Mouse (Mus musculus): ENCODE data around the gene Zc3h6. TPM values are rescaled to one million over a fixed set of nuclear protein-coding genes. Genes with fewer than 3 reads are reported as not detected.
"Not testable (repeated sequence)": the region's sequence is repeated elsewhere in the genome, so short reads cannot be mapped to it uniquely, and the experiment has no call there.

Zc3h6 gene
- total RNA-seq, 2 experiments from 2014 or later = 4.6 to 6.8 TPM

DNA sequence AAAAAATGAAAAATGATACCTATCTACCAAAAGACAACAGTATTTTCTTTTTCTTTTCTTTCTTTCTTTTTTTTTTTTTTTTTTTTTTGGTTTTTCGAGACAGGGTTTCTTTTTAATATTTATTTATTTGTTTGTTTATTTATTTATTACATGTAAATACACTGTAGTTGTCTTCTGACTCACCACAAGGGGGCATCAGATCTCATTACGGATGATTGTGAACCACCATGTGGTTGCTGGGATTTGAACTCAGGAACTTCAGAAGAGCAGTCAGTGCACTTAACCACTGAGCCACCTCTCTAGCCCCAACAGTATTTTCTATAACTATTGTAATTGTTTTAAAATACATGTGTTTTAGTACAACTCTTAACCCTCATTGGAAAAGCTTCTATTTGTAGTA is 41.7 kb downstream of the Zc3h6 start:
- intact Hi-C loops (cut with DNase I; ENCODE audit: low total_unique reads); DNase-seq: not testable (repeated sequence)

GRCm38 (mm10) chr2:129020106-129020505 is 52.9 kb downstream of the Zc3h6 start:
- intact Hi-C loops (cut with DNase I; ENCODE audit: low total_unique reads) = no loop called here
- no peak for DNase-seq

DNA sequence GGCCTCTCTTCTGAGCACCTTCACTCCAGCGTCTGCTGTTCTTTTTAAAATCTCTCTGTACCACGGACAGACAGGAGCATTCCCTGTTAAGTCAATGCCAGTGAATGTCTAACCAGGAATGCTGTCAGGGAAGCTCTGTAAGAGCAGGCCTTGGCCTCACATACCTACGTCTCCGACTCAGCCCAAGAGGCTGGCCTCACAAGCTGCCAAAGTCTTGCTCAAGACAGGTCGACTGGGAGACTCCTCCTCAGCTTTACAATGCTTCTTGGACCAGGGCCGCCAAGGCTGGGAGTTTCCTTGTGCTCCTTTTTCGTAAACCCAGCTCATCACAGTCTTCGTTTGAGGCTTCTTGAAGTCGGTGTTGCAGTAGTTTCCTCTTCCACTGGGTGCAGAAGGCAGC is 57.6 kb downstream of the Zc3h6 start:
- intact Hi-C loops (cut with DNase I; ENCODE audit: low total_unique reads) = no loop called here
- no peak for DNase-seq

GRCm38 (mm10) chr2:129035381-129035780 is 68.2 kb downstream of the Zc3h6 start:
- no peak for DNase-seq
- intact Hi-C loops (cut with DNase I; ENCODE audit: low total_unique reads) = loop anchor here (5.0 kb wide), 1 partner anchor 222 kb away; no protein-coding TSS in a partner anchor

DNA sequence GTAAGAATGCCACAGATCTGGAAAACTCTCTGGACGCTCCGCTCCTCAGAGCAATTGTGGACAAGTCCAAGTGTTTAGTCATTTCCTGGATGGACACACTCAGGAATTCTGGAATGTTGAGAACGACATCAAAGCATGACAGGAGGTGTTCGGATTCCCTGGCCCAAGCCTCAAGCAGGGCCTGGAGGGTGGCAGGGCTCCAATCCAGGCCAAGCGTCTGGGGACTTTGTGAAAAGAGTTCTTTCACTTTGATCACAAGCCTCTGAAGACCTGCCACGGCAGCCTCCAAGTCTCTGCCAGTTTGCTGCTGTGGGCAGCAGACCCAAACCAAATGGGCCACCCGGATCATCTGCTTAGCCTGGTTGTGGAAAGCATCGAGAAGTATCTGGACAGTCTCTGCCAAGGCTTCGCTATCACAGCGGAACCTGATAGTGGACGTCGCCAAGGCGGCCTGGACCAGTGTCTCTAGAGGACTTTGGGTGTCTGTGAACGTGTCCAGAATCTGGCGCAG is 71.3 kb downstream of the Zc3h6 start:
- intact Hi-C loops (cut with DNase I; ENCODE audit: low total_unique reads) = loop anchor here (5.0 kb wide), 1 partner anchor 219 kb away; no protein-coding TSS in a partner anchor
- peak; percentile 13 for DNase-seq

- intact Hi-C loops (cut with DNase I; ENCODE audit: low total_unique reads) = loop anchor here (5.0 kb wide), 1 partner anchor 218 kb away; no protein-coding TSS in a partner anchor
- peak; percentile 24 for DNase-seq
Observed at GRCm38 (mm10) chr2:129038937-129039631, 71.9 kb downstream of the Zc3h6 start.

DNA sequence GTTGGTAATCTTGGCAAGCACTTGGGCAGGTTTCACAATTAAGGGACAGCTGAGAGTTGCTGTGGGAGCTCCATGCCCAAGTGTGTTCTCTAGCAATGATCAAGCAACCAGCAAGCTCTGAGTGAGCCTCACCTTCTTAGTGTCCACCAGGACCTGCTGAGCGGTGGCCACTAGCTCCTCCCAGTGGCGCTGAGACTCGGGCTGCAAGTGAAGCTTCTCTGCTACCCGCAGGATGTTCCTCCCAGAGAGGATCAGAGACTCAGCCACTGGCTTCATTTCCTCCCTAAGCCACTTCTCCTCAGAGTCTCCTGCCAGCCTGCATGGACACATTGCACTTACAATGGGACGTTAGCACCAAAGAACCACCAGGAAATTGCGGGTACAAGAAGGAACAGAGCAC is 73.4 kb downstream of the Zc3h6 start:
- DNase-seq = no peak
- intact Hi-C loops (cut with DNase I; ENCODE audit: low total_unique reads) = no loop called here

DNA sequence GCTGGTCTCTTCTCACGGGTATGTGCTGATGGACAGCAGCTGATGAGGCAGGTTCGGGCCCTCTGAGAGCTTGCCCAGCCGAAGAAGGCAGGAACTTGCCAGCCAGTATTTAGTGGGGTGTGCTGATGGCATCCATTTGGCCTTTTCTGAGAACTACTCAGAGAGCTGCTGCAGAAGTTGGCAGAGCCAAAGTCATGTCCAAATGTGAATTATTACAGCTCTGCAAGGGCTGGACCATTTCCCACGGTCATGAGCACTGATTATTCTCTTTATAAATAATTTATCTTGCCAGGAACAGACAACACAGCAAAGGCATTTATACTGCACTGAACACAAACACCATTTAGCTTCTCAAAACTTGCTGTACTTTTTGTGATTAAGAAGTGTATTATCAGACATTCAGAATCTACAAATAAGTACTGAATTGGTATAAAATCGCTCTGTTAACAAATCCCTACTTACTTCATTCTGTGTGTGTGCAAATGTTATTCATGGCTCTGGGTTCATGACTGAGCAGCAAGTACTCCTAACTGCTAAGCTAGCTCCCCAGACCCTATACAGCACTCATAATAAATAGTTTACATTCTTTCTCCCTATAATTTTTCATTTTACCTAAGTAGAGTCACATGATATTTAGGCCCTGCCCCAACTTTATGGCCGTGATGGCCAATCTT is 79.1 kb downstream of the Zc3h6 start:
- intact Hi-C loops (cut with DNase I; ENCODE audit: low total_unique reads) = no loop called here
- DNase-seq = no peak

DNA sequence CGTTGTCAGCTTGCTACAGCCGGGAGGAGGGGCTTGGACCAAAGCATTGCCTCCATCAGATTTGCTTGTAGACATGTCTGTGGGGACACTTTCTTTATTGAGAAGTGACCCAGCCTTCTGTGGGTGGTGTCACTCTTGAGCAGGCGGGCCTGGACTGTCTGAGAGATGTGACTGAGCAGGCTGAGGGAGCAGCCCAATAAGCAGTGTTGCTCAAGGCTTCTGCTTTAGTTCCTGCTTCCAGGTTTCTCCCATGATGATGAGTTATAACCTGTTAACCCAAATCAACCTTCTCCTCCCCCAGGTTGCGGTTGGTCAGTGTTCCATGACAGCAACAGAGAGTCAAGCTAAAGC is 79.6 kb downstream of the Zc3h6 start:
- intact Hi-C loops (cut with DNase I; ENCODE audit: low total_unique reads) = no loop called here
- no peak for DNase-seq

- intact Hi-C loops (cut with DNase I; ENCODE audit: low total_unique reads) = no loop called here
- no peak for DNase-seq
Observed at GRCm38 (mm10) chr2:129047811-129048210, 80.6 kb downstream of the Zc3h6 start, which contains the start of gene Vinac1. Gene Vinac1, minus strand, starts transcription at chr2:129048172.

GRCm38 (mm10) chr2:129052451-129052983 is 85.3 kb downstream of the Zc3h6 start:
- intact Hi-C loops (cut with DNase I; ENCODE audit: low total_unique reads) = no loop called here
- DNase-seq = no peak

GRCm38 (mm10) chr2:129055741-129056140 is 88.5 kb downstream of the Zc3h6 start:
- no peak for DNase-seq
- intact Hi-C loops (cut with DNase I; ENCODE audit: low total_unique reads) = no loop called here

GRCm38 (mm10) chr2:129056597-129056996 is 89.4 kb downstream of the Zc3h6 start:
- intact Hi-C loops (cut with DNase I; ENCODE audit: low total_unique reads) = no loop called here

DNA sequence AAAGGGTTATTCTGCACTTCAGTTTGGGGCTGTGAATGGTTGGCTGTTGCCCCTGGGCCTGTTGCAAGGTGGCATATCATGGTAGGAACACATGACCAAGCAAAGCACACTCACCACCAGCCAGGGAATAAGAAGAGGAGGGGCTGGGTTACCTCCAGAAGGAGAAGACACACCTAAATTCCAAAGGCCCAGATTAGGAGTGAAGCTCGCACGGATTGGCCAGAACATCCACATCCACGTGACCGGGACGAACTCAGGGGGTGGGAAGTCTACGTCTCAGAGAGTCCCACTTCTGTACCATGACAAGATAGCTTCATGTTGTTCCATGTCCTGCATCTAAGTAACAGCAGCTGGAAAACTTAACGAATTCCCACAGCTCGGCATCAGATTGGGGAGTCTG is 90.1 kb downstream of the Zc3h6 start:
- DNase-seq = no peak
- intact Hi-C loops (cut with DNase I; ENCODE audit: low total_unique reads) = no loop called here

More at GRCm38 (mm10) chr2:129056597-129056996, 89.4 kb downstream of the Zc3h6 start:
- no peak for DNase-seq

- intact Hi-C loops (cut with DNase I; ENCODE audit: low total_unique reads) = no loop called here
- no peak for DNase-seq
Observed at GRCm38 (mm10) chr2:129057920-129058361, 90.7 kb downstream of the Zc3h6 start.

DNA sequence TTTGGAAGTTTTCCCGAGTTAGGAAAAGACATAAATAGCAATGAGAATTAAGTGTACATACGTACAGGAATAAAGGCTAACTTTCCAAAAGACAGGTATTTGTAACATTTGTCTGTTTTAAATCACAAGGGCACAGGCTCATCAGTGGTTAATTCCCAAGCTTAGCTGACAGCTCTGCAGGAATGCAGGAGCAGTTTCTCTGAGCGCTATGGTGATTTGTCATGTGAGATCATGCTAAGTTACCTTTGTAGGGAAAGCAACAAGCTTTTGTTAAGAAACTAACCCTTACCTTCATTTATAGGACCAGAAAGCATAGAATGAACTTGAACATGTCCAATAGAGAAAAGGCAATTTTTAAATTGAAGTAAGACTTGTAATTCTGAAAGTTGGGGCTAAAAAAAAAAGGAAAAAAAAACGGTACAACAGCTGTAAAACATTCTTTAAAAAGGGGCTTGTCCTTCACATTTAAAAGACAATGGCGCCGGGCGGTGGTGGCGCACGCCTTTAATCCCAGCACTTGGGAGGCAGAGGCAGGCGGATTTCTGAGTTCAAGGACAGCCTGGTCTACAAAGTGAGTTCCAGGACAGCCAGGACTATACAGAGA is 94.4 kb downstream of the Zc3h6 start:
- intact Hi-C loops (cut with DNase I; ENCODE audit: low total_unique reads) = no loop called here

GRCm38 (mm10) chr2:129065437-129066282 is 98.5 kb downstream of the Zc3h6 start, which contains the start of gene Ttl:
Gene Ttl, plus strand, starts transcription at chr2:129065942.
- intact Hi-C loops (cut with DNase I; ENCODE audit: low total_unique reads) = no loop called here

More for the DNA sequence above, 94.4 kb downstream of the Zc3h6 start:
- DNase-seq = no peak

DNA sequence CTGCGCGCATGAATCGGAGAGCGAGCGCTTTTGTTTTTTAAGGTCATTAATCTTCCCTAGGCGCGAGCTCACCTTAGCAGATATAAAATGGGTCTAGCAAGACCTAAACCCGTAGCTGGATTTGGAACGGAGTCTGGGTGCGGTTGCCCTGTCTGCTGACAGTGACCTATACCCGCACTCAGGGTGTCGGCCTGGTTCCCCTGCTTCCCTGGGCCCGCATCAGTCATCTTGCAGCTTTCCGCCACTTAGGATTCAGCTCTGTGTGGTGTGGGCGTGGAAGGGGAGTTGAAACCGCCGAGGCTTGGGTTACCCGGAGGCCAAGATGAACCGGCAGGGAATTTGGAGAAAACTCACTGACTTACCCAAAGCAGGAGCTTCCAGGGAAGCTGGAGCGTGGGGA is 99.1 kb downstream of the Zc3h6 start:
- intact Hi-C loops (cut with DNase I; ENCODE audit: low total_unique reads) = no loop called here

More at GRCm38 (mm10) chr2:129065437-129066282, 98.5 kb downstream of the Zc3h6 start, which contains the start of gene Ttl:
- peak; percentile 77 for DNase-seq

More for the DNA sequence above, 99.1 kb downstream of the Zc3h6 start:
- DNase-seq = peak; percentile 55

Measured in gastrocnemius, postnatal 14 days (tissue).